Mouse (Mus musculus) neutrophil, adult 59 days (primary cell): ENCODE measurements around the gene Tgtp1. TPM values are rescaled to one million over a fixed set of nuclear protein-coding genes. Genes with fewer than 3 reads are reported as not detected.

Experiments
- total RNA-seq, 2 experiments: library from RNA; stranded (reverse); gene quantifications; 1 replicate in 1 of 2; 2 replicates in 1 of 2; pipeline ENCODE4 v1.2.4; 2023

Gene Tgtp1
- under 1 TPM; 0.78 to 0.99 TPM for total RNA-seq

GRCm38 (mm10) chr11:48994018-48994417 lies at the start of gene Tgtp1:
Gene Tgtp1 (minus strand): TSS chr11:48994172.

GRCm38 (mm10) chr11:48991740-48992520 lies 2.0 kb downstream of the Tgtp1 start, which contains the start of gene Gm12185:
Gene Gm12185 (minus strand): TSS chr11:48992226.

GRCm38 (mm10) chr11:48979251-48979650 lies 14.7 kb downstream of the Tgtp1 start, which contains the start of gene 9930111J21Rik1:
Gene 9930111J21Rik1 (minus strand): TSS chr11:48979398.

GRCm38 (mm10) chr11:48978240-48978939 lies 15.6 kb downstream of the Tgtp1 start, which contains the start of gene Olfr56:
Gene Olfr56 (plus strand): TSS chr11:48978889.

GRCm38 (mm10) chr11:48946090-48946489 lies 47.9 kb downstream of the Tgtp1 start, which contains the start of gene Psme2b:
Gene Psme2b (minus strand): TSS chr11:48946190.

Other genes with a start within 250 kb of the Tgtp1 start
- gene Rack1, start 193.8 kb downstream of the Tgtp1 start, total RNA-seq = 100 to 1,000 TPM; 508 to 567 TPM
- 10 to 100 TPM; 37.2 to 45.4 TPM for gene Trim41, start 176.8 kb downstream of the Tgtp1 start, total RNA-seq
- under 1 TPM; 0.71 to 0.84 TPM for gene Trim7, start 168.0 kb downstream of the Tgtp1 start, total RNA-seq
- gene Gm12184, start 167.5 kb downstream of the Tgtp1 start, total RNA-seq = under 1 TPM in 1 of 2 experiments, not detected in 1; 0.38 TPM
- 10 to 100 TPM; 11.8 to 13.6 TPM for gene Irgm1, start 122.5 kb downstream of the Tgtp1 start, total RNA-seq
- gene Gm5431, start 92.0 kb downstream of the Tgtp1 start, total RNA-seq = 1 to 10 TPM; 3.0 to 3.9 TPM
- gene Psme2b, start 48.0 kb downstream of the Tgtp1 start, total RNA-seq = 10 to 100 TPM; 15.2 to 15.9 TPM
- gene Olfr56, start 15.3 kb downstream of the Tgtp1 start, total RNA-seq = not detected
- 10 to 100 TPM; 22.1 to 32.8 TPM for gene 9930111J21Rik1, start 14.8 kb downstream of the Tgtp1 start, total RNA-seq
- under 1 TPM; 0.60 to 0.62 TPM for gene Gm12185, start 1.9 kb downstream of the Tgtp1 start, total RNA-seq
- gene 9930111J21Rik2, start 57.1 kb upstream of the Tgtp1 start, total RNA-seq = 10 to 100 TPM; 38.8 to 46.2 TPM
- 1 to 10 TPM in 1 of 2 experiments, not detected in 1; 1.3 TPM for gene Tgtp2, start 70.0 kb upstream of the Tgtp1 start, total RNA-seq
- gene Ifi47, start 82.4 kb upstream of the Tgtp1 start, total RNA-seq = 10 to 100 TPM; 14.5 to 19.7 TPM
- gene Olfr1396, start 120.7 kb upstream of the Tgtp1 start, total RNA-seq = not detected
- not detected for gene Olfr1395, start 148.1 kb upstream of the Tgtp1 start, total RNA-seq
- gene Olfr1394, start 160.2 kb upstream of the Tgtp1 start, total RNA-seq = not detected
- gene Btnl9, start 193.0 kb upstream of the Tgtp1 start, total RNA-seq = 1 to 10 TPM; 1.2 to 1.6 TPM
- gene Zfp62, start 209.1 kb upstream of the Tgtp1 start, total RNA-seq = 10 to 100 TPM; 49.7 to 53.6 TPM